Mouse (Mus musculus) bone marrow, adult 2 months (tissue): ENCODE results near the gene Robo2.

Experiments
- CTCF ChIP-seq: fragments of 200-500 bp; IDR thresholded peaks from 2 replicates; pipeline ENCODE4 v1.5.1; 2011; ENCODE audit warnings: low read length, control low read depth; ENCODE audit not compliant: control insufficient read depth, insufficient read depth
- POLR2A ChIP-seq: fragments of 200-500 bp; IDR thresholded peaks from 2 replicates; pipeline ENCODE4 v1.6.1; 2011; ENCODE audit warnings: low read depth, mild to moderate bottlenecking, control low read depth, low read length, borderline replicate concordance; ENCODE audit not compliant: control insufficient read depth

DNA sequence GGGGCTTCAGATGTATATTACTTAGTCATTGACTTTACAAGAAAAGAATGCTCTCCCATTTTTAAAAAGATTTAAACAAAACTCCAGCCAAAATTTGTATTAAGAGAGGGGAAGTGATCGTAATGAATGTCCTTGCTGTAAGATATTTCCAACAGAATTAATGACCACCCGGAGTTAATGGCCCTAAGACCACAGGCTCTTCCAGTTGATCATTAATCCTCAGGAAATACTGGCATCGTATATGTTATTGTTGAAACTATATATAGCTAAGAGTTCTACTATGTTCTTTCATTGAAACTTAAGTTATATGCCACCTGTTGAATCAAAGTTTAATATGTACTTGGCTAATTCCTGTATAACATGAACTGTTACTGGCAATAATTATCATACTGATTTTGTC lies 46.5 kb upstream of the Robo2 start:
- TF ChIP-seq POLR2A = no peak
- TF ChIP-seq CTCF = no peak
